Mouse (Mus musculus) c-Kit-positive CD71-positive TER-119-negative erythroid progenitor cells, embryonic 14.5 days (primary cell): ENCODE results near the gene Unc119b.
A peak's percentile ranks its signal among the peaks of the same experiment; 100 is the strongest.
"Not testable (repeated sequence)": the region's sequence is repeated elsewhere in the genome, so short reads cannot be mapped to it uniquely, and the experiment has no call there.

Experiments
- DNase-seq: peaks from one replicate; pipeline ENCODE4 v3.0.0-alpha.2; 2013; ENCODE audit warnings: low read depth

The Unc119b gene

DNA sequence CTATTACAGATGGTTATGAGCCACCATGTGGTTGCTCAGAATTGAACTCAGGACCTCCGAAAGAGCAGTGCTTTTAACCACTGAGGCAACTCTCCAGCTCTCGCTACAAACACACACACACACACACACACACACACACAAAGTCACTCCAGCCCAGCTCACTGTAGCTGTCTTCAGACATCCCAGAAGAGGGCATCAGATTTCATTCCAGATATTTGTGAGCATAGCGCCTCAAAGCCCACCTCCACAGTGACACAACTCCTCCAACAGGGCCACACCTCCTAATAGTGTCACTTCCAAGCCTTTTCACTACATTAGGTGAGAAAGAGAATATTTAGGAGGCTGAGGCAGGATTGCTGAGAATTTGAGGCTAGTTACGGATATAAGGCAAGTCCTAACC is 4.3 kb upstream of the Unc119b start:
- no peak for DNase-seq

DNA sequence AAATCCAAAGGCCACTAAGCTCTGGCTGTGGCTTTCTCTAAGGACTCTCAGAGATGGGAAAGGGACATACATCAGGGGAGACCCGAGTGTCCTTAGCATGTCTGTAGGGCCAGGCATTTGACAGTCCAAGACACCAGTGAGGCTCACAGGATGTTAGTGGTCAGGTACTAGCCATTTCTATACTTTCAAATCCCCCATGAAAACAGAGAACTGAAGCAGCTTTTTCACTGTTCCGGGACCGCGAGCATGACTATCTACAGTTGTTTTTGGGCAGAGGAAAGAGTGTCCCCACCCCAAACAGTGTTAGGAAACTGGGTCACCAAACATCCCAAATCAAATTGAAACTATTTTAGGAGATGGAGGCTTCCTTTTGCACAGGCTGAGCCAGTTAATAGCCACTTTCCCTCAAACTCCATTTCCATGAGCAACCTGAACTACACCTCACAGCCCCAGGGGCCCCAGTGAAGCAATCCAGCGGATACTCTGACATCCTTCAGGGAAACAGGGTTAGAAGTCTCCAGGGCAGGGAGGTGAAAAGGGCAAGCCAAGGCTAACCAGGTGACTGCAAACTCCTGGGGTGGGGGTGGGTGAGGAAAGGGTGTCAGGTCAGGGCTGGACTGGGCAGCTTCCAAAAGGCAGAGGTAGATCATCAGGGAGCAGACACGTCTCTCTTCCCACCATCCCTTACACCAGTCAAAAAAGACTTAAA is 1.3 kb downstream of the Unc119b start:
- DNase-seq: no peak

DNA sequence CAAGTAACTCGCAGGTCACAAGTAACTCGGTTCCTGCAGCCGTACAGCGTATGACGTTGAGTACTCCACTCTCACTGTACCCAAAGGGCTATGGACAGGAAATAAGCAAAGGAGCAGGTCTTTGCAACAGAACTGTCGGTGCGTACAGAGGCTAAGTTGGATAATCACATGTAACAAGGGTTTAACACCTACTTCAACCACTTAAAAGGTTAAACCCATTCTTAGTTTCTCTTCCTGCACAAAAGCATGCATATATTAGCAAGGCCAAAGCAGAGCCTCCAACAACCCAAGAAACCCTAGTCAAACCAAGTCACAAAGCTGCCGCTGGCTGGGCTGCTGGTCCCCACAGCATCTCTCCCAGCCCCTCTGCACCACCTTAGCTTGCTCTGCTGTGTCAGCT is 2.3 kb downstream of the Unc119b start:
- no peak for DNase-seq

DNA sequence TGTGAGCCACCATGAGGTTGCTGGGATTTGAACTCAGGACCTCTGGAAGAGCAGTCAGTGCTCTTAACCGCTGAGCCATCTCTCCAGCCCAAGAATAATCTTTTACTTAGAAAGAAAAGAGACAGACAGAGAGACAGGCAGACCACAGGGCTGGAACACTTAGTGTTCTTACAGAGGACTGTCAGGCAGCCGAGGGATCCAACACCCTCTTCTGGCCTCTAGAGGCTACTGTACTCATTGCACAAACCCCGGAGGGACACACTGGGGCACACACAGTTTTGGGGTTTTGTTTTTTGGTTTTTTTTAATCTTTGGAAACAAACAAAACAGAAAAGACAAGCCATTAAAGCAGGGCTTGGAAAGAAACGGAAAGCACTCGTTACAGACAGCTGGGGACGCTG is 5.4 kb downstream of the Unc119b start:
- DNase-seq: no peak

DNA sequence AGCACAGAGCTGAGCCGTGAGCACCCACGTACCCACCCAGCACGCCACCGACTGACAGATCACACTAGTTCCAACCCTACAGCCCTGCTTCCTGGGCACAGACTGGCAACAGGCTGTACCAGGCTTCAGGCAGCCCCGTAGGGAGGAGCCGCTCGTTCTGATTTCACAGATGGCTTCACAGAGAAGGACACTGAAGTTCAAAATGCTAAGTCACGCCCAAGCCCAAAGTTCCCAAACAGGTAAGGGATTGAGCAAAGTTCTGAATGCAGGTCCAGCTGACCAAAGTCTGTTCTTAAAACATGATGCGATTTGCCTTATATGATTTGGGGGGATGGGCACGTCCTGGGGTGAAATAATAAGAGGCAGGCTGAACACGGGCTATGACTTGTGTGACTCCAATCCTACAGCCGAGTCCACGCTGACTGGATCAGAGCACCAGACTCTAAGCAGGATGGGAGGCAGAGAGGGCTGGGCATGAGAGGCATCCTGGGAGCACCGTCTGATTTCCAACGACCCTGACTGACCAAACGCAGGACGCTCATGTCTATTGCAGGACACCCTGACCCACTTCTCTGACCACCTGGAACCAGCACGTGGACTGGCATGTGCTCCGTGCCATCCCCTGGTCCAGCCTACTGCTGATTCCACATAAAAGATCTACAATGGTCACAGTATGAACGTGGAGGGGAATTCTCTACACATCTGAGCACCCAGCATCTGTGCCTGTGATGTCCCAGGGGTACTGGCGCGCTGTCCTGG is 7.2 kb downstream of the Unc119b start:
- no peak for DNase-seq

DNA sequence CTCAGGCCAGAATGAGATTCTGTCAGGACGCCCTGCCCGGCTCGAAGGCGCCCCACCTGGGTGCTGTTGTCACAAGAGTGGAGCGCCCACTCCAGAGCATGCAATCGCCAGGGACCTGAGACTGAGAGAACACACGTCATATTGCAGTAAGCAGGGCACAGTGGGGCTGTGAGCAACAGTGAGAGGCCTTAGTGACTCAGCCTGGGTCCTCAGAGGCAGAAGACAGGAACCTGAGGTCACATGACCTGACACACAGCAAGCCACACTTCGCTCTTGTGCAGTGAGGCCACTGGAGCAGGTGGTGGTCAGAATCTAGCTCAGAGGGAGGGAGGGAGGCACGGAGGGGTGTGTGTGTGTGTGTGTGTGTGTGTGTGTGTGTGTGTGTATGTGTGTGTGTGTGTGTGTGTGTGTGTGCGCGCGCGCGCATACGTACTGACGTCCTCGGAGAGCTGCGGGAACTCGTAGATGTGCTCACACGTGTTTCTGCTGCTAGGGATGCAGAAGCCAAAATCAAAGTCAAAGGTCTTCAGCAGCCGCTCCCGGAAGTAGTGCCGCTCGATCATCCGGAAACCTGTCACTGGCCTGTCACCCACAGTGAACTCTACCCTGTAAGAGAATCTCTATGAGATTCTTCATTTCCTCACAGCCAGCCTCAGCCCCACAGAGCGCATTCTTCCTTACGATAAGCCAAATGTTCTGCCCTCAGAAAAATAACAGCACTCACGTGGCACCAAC is 8.0 kb downstream of the Unc119b start:
- DNase-seq: no peak

DNA sequence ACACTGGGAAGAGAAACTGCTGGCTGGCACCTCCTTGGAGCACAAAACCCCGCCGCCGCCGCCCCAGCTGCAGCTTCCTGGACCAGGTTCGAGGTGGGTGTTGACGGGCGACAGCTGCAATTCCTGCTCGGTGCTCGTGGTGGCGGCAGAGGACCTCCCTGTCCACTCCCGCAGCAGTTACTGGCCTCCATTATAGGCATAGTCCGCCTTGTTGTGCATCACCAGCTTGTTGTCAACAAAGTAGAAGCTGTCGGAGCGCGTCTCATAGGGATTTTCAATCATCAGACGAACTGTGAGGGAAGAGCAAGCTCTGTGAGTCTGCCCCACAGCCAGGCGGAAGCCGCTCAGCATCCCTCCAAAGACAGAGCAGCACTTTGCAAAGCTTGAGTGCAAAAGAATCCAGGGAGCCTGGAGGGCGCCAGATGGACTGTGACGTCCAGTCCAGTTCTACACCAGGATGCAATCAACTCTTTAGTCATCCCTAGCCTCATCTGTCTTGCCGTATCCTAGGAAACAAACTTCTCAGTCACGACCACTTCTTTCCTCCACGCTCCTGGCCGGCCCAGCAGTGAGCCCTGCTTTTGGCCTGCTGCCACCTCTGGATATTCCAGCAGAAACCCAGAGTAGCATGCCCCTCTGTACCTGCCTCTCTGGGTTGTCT is 9.4 kb downstream of the Unc119b start:
- DNase-seq: peak; percentile 46

DNA sequence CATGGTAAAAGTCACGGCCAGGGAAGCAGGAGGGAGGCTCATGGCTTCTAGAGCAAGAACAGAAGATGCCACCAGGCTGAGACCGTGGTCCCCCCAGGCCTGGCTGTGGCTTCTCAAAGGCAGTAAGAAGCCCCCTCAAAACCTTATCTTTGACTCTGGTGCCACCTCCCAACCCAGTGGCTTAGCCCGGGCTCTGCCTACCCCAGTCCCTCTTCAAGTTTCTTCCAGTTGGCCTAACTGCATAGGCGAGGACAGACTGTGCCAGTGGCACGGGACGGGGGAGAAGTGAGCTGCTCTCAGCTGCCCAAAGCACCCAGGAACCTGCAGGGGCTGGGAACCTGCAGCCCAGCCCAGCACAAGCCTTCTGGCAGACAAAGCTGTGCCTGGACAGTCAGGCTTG is 10.1 kb downstream of the Unc119b start:
- DNase-seq: no peak

DNA sequence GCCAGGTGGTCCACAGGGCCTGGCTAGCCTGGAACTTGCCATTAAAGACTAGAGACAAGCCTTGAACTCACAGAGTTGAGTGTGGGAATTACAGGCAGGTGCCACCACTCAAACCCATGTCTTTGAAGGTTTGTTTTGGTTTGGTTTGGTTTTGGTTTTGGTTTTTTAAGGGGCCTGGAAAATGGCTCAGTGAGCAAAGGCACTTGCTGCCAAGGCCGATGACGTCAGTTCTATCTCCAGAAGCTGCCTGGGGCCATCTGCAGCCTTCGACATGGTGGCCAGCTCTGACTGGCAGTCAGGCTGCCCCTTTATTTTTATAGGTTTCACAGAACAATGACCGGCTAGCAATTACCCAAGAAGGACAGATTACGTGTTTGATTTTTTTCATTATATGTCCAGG is 13.8 kb downstream of the Unc119b start:
- no peak for DNase-seq

DNA sequence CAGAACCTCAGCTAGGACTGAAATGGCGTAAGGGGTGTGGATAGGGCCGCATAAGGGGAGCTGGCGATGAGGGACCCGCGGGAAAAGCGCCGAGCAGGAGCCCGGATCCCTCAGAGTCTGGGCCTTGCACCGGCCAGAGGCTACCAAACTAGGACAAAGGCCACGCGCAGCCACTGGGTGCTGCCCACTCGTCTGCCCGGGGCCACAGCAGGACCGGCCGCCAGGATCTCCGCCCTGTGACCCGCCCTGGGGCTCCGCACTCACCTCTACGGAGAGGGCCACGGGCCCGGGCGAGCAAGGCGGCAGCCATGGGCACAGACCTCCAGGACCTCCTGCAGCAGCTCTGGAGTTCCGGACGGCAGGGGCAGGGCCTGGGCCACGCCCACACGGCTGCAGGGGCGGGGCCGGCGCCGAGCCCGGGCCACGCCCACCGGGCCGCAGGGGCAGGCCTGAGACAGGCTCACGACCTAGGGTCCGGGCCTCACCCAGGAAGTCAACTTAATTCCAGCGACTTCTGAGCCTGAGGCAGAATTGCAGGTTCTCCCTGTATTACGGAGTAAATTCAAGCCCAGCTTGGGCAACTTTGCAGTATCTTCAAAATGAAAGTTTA is 15.7 kb downstream of the Unc119b start, which contains the start of gene Acads:
TSS of gene Acads (minus strand) at position 386 of the 610 bp plus-strand sequence.
- peak; percentile 44 for DNase-seq

DNA sequence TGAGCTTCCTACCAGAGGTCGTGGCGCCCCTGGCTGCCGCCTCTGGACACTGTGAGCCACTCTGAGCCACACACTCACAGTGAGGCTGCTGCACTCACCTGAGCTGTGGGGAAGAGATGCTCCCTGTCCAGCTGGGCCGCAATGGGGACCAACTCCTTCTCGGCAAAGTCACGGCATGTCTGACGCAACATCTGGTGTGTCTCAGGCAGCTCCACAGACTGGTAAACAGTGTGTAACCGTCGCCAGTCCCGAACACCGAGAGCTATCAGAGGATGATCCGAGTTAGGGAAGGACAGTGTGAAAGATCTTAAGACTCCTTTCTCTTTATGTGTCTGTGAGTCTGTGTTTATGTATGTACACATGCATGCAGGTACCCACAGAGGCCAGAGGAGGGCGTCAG is 17.3 kb downstream of the Unc119b start:
- no peak for DNase-seq

DNA sequence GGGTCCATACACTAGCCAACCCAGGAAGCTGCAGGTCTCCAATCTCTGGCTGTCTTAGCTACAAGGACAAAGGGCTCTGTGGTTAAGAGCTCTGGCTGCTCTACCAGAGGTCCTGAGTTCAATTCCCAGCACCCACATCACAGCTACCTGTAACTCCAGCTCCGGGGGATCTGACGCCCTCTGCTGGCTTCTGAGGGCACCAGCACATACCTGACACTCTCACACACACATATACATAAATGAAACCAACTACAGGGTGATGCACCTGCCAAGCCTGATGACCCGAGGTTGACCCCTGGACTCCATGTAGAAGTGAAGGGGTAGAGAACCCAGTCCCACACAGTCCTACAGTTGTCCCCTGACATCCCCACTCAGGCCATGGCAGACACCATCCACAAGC is 18.3 kb downstream of the Unc119b start:
- DNase-seq: no peak

DNA sequence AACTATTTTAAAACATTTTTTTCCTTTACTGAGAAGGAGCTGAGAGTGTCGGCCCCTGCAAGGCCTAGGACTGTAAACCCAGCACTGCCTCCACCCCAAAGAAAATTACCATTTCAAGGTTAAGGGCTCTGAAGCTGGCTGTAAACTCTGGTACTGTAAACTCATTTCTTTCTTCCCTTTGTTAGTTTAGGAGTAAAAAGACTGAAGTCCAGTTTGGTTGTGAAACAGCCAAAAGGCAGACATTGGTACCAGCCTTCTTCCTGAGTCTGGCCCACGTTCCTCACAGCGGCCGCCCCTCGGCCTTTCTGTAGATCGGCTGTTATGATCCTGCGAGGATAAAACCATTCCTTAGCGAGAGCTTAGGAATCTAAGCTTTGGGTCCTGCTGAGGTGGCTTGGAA is 20.3 kb downstream of the Unc119b start:
- DNase-seq: no peak

DNA sequence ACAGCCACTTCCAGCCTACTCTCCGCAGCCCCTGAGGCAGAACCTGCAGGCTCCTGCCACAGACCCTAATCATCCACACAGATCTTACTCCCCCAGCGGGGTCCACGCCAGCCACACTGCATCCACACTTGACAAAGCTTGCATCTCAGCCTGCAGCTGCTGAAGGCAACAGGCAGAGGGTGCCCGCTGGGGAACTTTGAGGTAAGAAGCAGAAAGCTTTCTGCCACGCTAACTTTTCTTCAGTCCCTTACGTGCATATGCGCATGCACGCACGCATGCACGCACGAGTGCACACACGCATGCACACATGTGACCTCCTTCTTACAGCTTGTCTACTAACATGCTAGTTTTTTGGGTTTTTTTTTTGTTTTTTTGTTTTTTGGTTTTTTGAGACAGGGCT is 21.5 kb downstream of the Unc119b start:
- no peak for DNase-seq

DNA sequence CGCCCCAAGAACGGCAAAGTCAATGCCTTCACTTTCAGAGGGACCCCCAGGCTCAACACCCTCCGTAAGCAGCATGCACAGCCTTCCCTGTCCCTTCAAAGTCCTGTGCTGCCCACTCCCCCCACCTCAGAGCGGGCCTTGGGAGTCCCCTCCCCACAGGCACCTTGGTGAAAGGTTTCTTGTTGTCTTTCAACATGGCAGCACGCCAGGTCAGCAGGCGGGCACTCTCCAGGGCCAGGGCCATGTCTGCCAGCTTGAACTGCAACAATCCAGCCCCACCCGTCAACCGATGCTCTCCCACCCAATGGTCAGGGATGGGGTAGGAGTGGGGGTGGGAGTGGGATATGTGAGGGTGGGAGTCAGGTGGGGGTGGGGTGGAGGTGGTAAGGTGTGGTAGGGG is 23.6 kb downstream of the Unc119b start:
- no peak for DNase-seq

DNA sequence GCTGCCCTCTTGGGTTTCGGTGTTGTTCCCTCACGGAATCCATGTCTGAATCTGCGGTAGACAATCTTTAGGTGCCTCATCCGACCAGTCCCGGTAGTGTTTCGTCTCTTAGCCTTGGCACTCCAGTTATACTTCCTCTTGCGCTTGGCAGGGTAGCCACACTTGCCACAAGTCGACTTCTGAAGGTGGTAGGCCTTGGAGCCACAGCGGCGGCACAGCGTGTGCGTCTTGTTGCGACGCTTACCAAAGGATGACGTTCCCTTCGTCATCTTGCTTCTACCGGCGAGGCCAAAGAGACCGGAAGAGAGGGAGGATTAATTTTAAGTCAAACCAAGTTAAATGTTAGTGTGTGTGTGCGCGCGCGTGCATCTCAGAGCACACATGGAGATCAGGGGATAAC is 31.5 kb downstream of the Unc119b start:
- DNase-seq: not testable (repeated sequence)

DNA sequence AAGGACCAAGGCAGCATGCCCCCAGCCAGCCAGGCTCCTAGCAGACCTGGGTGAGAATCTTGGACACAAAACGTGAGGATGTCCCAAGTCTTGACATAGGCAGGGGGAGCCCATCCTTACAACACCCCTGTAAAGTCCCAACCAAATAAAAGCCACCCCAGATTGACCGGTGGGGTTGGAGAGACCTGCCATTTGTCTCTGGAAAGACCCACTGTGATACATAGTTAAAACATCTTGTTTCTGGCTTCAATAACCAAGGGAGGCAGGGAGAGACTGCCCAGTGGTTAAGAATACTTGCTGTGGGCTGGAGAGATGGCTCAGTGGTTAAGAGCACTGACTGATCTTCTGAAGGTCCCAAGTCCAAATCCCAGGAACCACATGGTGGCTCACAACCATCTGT is 32.5 kb downstream of the Unc119b start:
- no peak for DNase-seq

DNA sequence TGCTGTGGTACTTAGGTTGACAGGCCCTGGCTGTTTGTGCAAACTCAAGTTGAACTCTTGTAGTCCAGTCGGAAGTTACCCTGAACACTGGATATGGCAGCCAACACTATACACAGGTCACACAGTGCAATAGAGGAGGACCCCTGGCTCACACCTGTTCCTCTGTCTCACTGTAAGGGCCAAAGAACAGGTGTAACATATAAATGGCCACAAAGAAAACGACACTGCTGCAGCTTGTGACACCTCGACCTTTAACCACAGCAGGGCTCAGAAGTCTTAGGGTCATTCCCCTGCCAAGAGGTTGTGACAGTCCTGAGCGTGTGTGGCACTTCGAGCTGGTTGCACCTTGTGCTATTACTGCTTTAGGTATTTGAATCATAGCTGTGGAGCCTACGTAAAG is 34.3 kb downstream of the Unc119b start:
- DNase-seq: no peak

DNA sequence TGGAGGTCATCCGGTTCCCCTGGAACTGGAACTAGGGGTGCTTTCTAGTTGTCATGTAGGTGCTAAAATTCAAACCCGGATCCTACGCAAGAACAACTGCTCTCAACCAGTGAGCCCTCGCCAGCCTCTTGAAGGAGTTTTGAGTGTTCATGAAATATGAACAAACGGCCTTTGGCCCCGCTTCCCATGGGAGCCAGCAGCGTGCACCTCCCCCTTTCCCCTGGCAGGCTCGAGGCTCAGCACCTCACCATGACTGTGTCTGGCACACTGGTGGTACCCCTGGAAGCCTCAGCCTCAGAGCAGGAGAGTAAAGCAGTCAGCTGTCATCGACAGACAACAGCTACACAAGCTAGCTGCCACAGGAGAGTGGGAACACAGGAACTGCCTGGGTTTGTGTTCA is 34.8 kb downstream of the Unc119b start:
- no peak for DNase-seq

DNA sequence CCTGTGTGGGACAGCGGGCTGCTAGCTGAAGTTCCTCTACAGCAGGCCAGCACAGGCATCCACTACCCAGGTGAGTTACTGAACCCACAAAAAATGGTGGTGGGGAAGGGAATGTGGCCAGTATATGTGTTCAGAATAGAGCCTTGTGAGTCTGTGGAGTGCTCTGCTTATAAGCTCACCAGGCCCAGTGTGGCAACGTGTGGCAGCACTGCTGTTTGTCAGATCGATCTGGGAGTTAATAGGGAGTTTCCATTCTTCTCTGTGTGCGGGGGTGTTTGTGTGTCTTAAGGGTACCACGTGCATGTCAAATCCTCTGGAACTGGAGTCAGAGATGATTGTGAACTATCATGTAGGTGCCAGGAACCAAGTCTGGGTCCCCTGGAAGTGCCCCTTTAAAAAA is 35.2 kb downstream of the Unc119b start:
- no peak for DNase-seq

DNA sequence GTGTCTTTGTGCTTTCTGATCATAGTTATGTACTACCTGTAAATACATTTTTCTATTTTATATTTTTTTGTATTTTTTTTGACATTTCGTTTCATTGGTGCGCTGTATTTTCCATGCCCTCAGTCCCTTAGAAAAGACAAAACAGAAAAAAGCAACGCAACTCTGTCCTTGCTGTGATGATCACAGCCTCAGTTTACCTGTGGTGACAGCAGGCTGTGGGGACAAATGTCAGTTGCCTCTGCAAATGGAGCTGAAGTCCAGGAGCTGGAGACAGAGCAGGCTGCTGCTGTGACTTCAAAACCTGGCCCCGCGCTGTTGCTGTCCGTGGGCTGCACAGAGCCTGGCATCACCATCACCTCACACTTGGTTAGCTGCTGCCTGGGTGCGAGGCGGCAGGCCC is 36.6 kb downstream of the Unc119b start, which contains the start of gene Gm10401:
TSS of gene Gm10401 (minus strand) at position 101 of the 400 bp plus-strand sequence.
- no peak for DNase-seq

DNA sequence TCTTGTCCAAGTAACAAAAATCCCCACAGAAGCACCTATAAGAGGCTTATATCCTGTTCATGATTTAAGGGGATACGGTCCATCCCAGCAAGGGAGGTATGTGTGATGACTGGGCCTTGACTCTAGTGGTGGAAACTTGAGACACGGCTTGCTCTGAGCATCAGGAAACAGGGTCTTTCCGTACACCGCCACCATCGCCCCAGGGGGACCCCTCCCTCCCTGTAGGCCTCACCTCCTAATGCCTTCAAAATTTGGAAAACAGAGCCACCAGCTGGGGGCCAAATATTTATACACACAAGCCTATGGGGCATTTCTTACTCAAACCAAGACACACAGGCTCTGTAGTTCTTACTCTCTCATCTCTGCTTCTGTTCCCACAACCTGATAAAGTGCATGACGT is 43.0 kb downstream of the Unc119b start:
- no peak for DNase-seq
